Mouse (Mus musculus) ES-Bruce4 (cell line): ENCODE results near the gene Atp1b2. TPM values are rescaled to one million over a fixed set of nuclear protein-coding genes. Genes with fewer than 3 reads are reported as not detected.

ENCODE experiments used
- H3K27ac ChIP-seq: 2 replicates; pipeline ENCODE4 v1.5.1; 2012; ENCODE audit warnings: low read length, inconsistent platforms; ENCODE audit not compliant: insufficient read depth
- H3K27me3 ChIP-seq: 2 replicates; pipeline ENCODE4 v1.6.1; 2012; ENCODE audit warnings: mild to moderate bottlenecking, low read length, inconsistent platforms; ENCODE audit not compliant: control insufficient read depth, poor library complexity, insufficient read depth, severe bottlenecking
- H3K36me3 ChIP-seq: 2 replicates; pipeline ENCODE4 v1.6.1; 2012; ENCODE audit warnings: inconsistent platforms, mild to moderate bottlenecking, low read length, moderate library complexity; ENCODE audit not compliant: control insufficient read depth, poor library complexity, insufficient read depth, severe bottlenecking
- H3K4me1 ChIP-seq: one replicate; pipeline ENCODE4 v1.8.1; 2011; ENCODE audit warnings: low read length; ENCODE audit not compliant: control insufficient read depth, insufficient read depth
- H3K4me3 ChIP-seq: 2 replicates; pipeline ENCODE4 v1.5.1; 2011; ENCODE audit warnings: low read depth, mild to moderate bottlenecking, low read length
- H3K9ac ChIP-seq: 2 replicates; pipeline ENCODE4 v1.6.1; 2012; ENCODE audit warnings: low read depth, mild to moderate bottlenecking, inconsistent platforms; ENCODE audit not compliant: poor library complexity, severe bottlenecking
- H3K9me3 ChIP-seq: replicated peaks from 2 replicates; pipeline ENCODE4 v1.6.1; 2012; ENCODE audit warnings: mild to moderate bottlenecking, low read length, inconsistent platforms; ENCODE audit not compliant: control insufficient read depth, poor library complexity, insufficient read depth, severe bottlenecking
- CTCF ChIP-seq: IDR thresholded peaks from one replicate; pipeline ENCODE4 v1.8.1; 2011; ENCODE audit warnings: low read depth, low read length
- EP300 ChIP-seq: IDR thresholded peaks from 2 replicates; pipeline ENCODE4 v1.6.1; 2011; ENCODE audit warnings: low read depth, low read length; ENCODE audit not compliant: insufficient read depth
- POLR2A ChIP-seq: IDR thresholded peaks from one replicate; pipeline ENCODE4 v1.8.1; 2011; ENCODE audit warnings: low read length; ENCODE audit not compliant: insufficient read depth
- polyA plus RNA-seq: library from polyadenylated mRNA; stranded (reverse); fragments of >200 nt; gene quantifications from 2 replicates; pipeline ENCODE4 v1.2.4, GENCODE M21; 2011; ENCODE audit warnings: low read depth; ENCODE audit not compliant: missing spikeins, insufficient read depth, insufficient read length

The Atp1b2 gene
- polyA plus RNA-seq, 1 experiment, result 20.4 TPM

GRCm38 (mm10) chr11:69613553-69614256 lies 8.0 kb upstream of the Atp1b2 start:
- peaks cover 3% of the 10 kb centered on the region for H3K4me1 ChIP-seq
- peak overlapping the region; percentile 45 for H3K9ac ChIP-seq
- peak overlapping the region; percentile 19 for H3K4me3 ChIP-seq
- no peaks in the 10 kb centered on the region for H3K36me3 ChIP-seq
- no peaks in the 10 kb centered on the region for H3K9me3 ChIP-seq
- no peaks in the 10 kb centered on the region for H3K27me3 ChIP-seq
- no peak overlapping the region for H3K27ac ChIP-seq
- TF ChIP-seq CTCF (peak; percentile 79), POLR2A (no peak), EP300 (0 out of 2 replicates have a peak, but pooled peaks have one; percentile 28)

GRCm38 (mm10) chr11:69610899-69611298 lies 5.2 kb upstream of the Atp1b2 start:
- Histone ChIP-seq H3K36me3 (no peaks in the 10 kb centered on the region), H3K4me3 (no peak overlapping the region), H3K9me3 (no peaks in the 10 kb centered on the region), H3K27ac (no peak overlapping the region), H3K4me1 (peaks cover 3% of the 10 kb centered on the region), H3K27me3 (no peaks in the 10 kb centered on the region), H3K9ac (no peak overlapping the region)
- TF ChIP-seq POLR2A, result no peak
- TF ChIP-seq EP300, result no peak
- no peak for TF ChIP-seq CTCF

- no peaks in the 10 kb centered on the region for H3K36me3 ChIP-seq
- TF ChIP-seq POLR2A (no peak), CTCF (no peak), EP300 (no peak)
Observed at GRCm38 (mm10) chr11:69609416-69609815, 3.7 kb upstream of the Atp1b2 start.

GRCm38 (mm10) chr11:69608525-69608924 lies 2.8 kb upstream of the Atp1b2 start:
- Histone ChIP-seq H3K27ac (no peak overlapping the region), H3K9ac (no peak overlapping the region), H3K4me3 (no peak overlapping the region), H3K36me3 (no peaks in the 10 kb centered on the region), H3K4me1 (peaks cover 1% of the 10 kb centered on the region), H3K9me3 (no peaks in the 10 kb centered on the region), H3K27me3 (peaks cover 8% of the 10 kb centered on the region)
- no peak for TF ChIP-seq CTCF

More at GRCm38 (mm10) chr11:69609416-69609815, 3.7 kb upstream of the Atp1b2 start:
- Histone ChIP-seq H3K4me3 (no peak overlapping the region), H3K27me3 (peaks cover 8% of the 10 kb centered on the region), H3K9ac (no peak overlapping the region), H3K4me1 (peaks cover 3% of the 10 kb centered on the region), H3K9me3 (no peaks in the 10 kb centered on the region), H3K27ac (no peak overlapping the region)

GRCm38 (mm10) chr11:69606832-69607231 lies 1.1 kb upstream of the Atp1b2 start:
- TF ChIP-seq POLR2A (no peak), CTCF (no peak), EP300 (no peak)
- H3K27me3 ChIP-seq, result peaks cover 8% of the 10 kb centered on the region
- no peaks in the 10 kb centered on the region for H3K4me1 ChIP-seq
- no peaks in the 10 kb centered on the region for H3K36me3 ChIP-seq
- no peaks in the 10 kb centered on the region for H3K9me3 ChIP-seq
- H3K4me3 ChIP-seq, result no peak overlapping the region
- no peak overlapping the region for H3K9ac ChIP-seq
- no peak overlapping the region for H3K27ac ChIP-seq

GRCm38 (mm10) chr11:69606491-69606795 lies 701 bp upstream of the Atp1b2 start:
- Histone ChIP-seq H3K9ac (peak overlapping the region; percentile 31; the same call in 1 of the 2 replicates), H3K36me3 (no peaks in the 10 kb centered on the region), H3K4me3 (0 out of 2 replicates have a peak overlapping the region, but pooled peaks have one; percentile 7), H3K27ac (no peak overlapping the region), H3K27me3 (peaks cover 8% of the 10 kb centered on the region), H3K9me3 (no peaks in the 10 kb centered on the region), H3K4me1 (no peaks in the 10 kb centered on the region)
- no peak for TF ChIP-seq EP300
- TF ChIP-seq POLR2A, result no peak
- no peak for TF ChIP-seq CTCF
